Mouse (Mus musculus) spleen, adult 2 months (tissue): Measurements from ENCODE around the gene Xylt1.

Experiments
- CTCF ChIP-seq: fragments of 200-500 bp; IDR thresholded peaks from 2 replicates; pipeline ENCODE4 v1.5.1; 2011; ENCODE audit warnings: mild to moderate bottlenecking, inconsistent platforms; ENCODE audit not compliant: insufficient read depth, insufficient read length, insufficient replicate concordance; ENCODE audit errors: extremely low read depth
- POLR2A ChIP-seq: fragments of 200-500 bp; IDR thresholded peaks from 2 replicates; pipeline ENCODE4 v1.6.1; 2011; ENCODE audit warnings: low read depth, low read length, inconsistent platforms

GRCm38 (mm10) chr7:117442639-117443038 lies 61.9 kb downstream of the Xylt1 start:
- TF ChIP-seq CTCF (no peak), POLR2A (no peak)
